Mouse (Mus musculus) C2C12 (cell line): ENCODE data around the gene Slc43a1. TPM values are rescaled to one million over a fixed set of nuclear protein-coding genes. Genes with fewer than 3 reads are reported as not detected.
"Not testable (repeated sequence)": the region's sequence is repeated elsewhere in the genome, so short reads cannot be mapped to it uniquely, and the experiment has no call there.

ENCODE experiments used
- H3K27me3 ChIP-seq: one replicate; pipeline ENCODE4 v1.6.1; 2011; ENCODE audit not compliant: control insufficient read depth, insufficient read depth, insufficient read length
- H3K36me3 ChIP-seq: one replicate; pipeline ENCODE4 v1.6.1; 2011; ENCODE audit not compliant: control insufficient read depth, insufficient read depth
- H3K4me3 ChIP-seq: one replicate; pipeline ENCODE4 v1.5.1; 2011; ENCODE audit warnings: mild to moderate bottlenecking, control low read depth; ENCODE audit not compliant: poor library complexity, insufficient read depth, severe bottlenecking
- H3K79me2 ChIP-seq: one replicate; pipeline ENCODE4 v1.6.1; 2011; ENCODE audit not compliant: control insufficient read depth, insufficient read depth
- H3K79me3 ChIP-seq: one replicate; pipeline ENCODE4 v1.6.1; 2011; ENCODE audit warnings: low read depth, control low read depth
- H3ac ChIP-seq: one replicate; pipeline ENCODE3; 2011; ENCODE audit warnings: low read depth; ENCODE audit not compliant: control insufficient read depth, insufficient read length
- CEBPB ChIP-seq: IDR thresholded peaks from one replicate; pipeline ENCODE4 v1.6.1; 2011; ENCODE audit warnings: low read depth, mild to moderate bottlenecking, control low read depth, moderate library complexity
- CTCF ChIP-seq: IDR thresholded peaks from one replicate; pipeline ENCODE4 v1.5.1; 2011; ENCODE audit not compliant: control insufficient read depth, insufficient read depth, insufficient read length
- FOSL1 ChIP-seq: IDR thresholded peaks from one replicate; pipeline ENCODE4 v1.8.0; 2011; ENCODE audit warnings: mild to moderate bottlenecking, low read length; ENCODE audit not compliant: poor library complexity, insufficient read depth, severe bottlenecking
- MAX ChIP-seq: IDR thresholded peaks from one replicate; pipeline ENCODE4 v1.6.1; 2011; ENCODE audit warnings: mild to moderate bottlenecking, control low read depth
- MYOD1 ChIP-seq: IDR thresholded peaks from one replicate; pipeline ENCODE4 v1.6.1; 2011; ENCODE audit warnings: low read depth; ENCODE audit not compliant: control insufficient read depth, insufficient read length
- MYOG ChIP-seq: IDR thresholded peaks from one replicate; pipeline ENCODE4 v1.6.1; 2011; ENCODE audit not compliant: control insufficient read depth, insufficient read length; ENCODE audit errors: extremely low read depth
- USF1 ChIP-seq: IDR thresholded peaks from one replicate; pipeline ENCODE4 v1.6.1; 2011; ENCODE audit warnings: low read depth, mild to moderate bottlenecking, control low read depth, moderate library complexity
- polyA plus RNA-seq: library from polyadenylated mRNA; unstranded; fragments of >200 nt; fragmentation: generic; extraction: Trizol; gene quantifications from one replicate; pipeline ENCODE4 v1.2.1, GENCODE M21; 2012; ENCODE audit warnings: missing spikeins

Gene Slc43a1
- polyA plus RNA-seq, 1 experiment, result 6.6 TPM

GRCm38 (mm10) chr2:84889316-84890044, 50.8 kb downstream of the Slc43a1 start:
- Histone ChIP-seq H3K36me3 (no peaks in the 10 kb centered on the region), H3K79me2 (no peaks in the 10 kb centered on the region), H3ac (no peak overlapping the region), H3K79me3 (no peaks in the 10 kb centered on the region), H3K4me3 (no peak overlapping the region), H3K27me3 (peaks cover 45% of the 10 kb centered on the region)
- TF ChIP-seq CEBPB, result no peak
- TF ChIP-seq USF1, result no peak
- TF ChIP-seq MYOD1, result no peak
- TF ChIP-seq MYOG, result no peak
- no peak for TF ChIP-seq FOSL1
- no peak for TF ChIP-seq MAX
- TF ChIP-seq CTCF, result no peak

GRCm38 (mm10) chr2:84890045-84890340, 51.3 kb downstream of the Slc43a1 start:
- Histone ChIP-seq H3K4me3 (no peak overlapping the region), H3K79me3 (no peaks in the 10 kb centered on the region), H3K27me3 (peaks cover 45% of the 10 kb centered on the region), H3K79me2 (no peaks in the 10 kb centered on the region), H3ac (no peak overlapping the region), H3K36me3 (no peaks in the 10 kb centered on the region)
- TF ChIP-seq MYOD1, result no peak
- peak; percentile 58 for TF ChIP-seq CTCF
- TF ChIP-seq MYOG, result no peak

GRCm38 (mm10) chr2:84893359-84893758, 54.7 kb downstream of the Slc43a1 start:
- Histone ChIP-seq H3K27me3 (peaks cover 18% of the 10 kb centered on the region), H3K79me2 (no peaks in the 10 kb centered on the region), H3K36me3 (no peaks in the 10 kb centered on the region), H3K79me3 (no peaks in the 10 kb centered on the region), H3K4me3 (no peak overlapping the region), H3ac (no peak overlapping the region)
- TF ChIP-seq USF1 (no peak), CEBPB (no peak), MAX (no peak), MYOG (no peak), CTCF (no peak), MYOD1 (no peak), FOSL1 (no peak)

GRCm38 (mm10) chr2:84895495-84896198, 57.0 kb downstream of the Slc43a1 start:
- H3ac ChIP-seq, result no peak overlapping the region
- no peak overlapping the region for H3K4me3 ChIP-seq
- no peaks in the 10 kb centered on the region for H3K79me3 ChIP-seq
- H3K79me2 ChIP-seq, result no peaks in the 10 kb centered on the region
- no peaks in the 10 kb centered on the region for H3K36me3 ChIP-seq
- no peak for TF ChIP-seq MAX
- no peak for TF ChIP-seq FOSL1
- TF ChIP-seq MYOD1, result no peak
- no peak for TF ChIP-seq USF1
- no peak for TF ChIP-seq CEBPB
- TF ChIP-seq MYOG, result no peak
- no peak for TF ChIP-seq CTCF
- peaks cover 17% of the 10 kb centered on the region for H3K27me3 ChIP-seq

GRCm38 (mm10) chr2:84896686-84897085, 58.0 kb downstream of the Slc43a1 start:
- H3K79me2 ChIP-seq, H3K79me3 ChIP-seq, H3K36me3 ChIP-seq, H3ac ChIP-seq, H3K4me3 ChIP-seq: not testable (repeated sequence)
- peaks cover 11% of the 10 kb centered on the region for H3K27me3 ChIP-seq

GRCm38 (mm10) chr2:84912722-84913121, 74.1 kb downstream of the Slc43a1 start:
- Histone ChIP-seq H3K27me3 (no peaks in the 10 kb centered on the region), H3K4me3 (no peak overlapping the region), H3K36me3 (no peaks in the 10 kb centered on the region), H3K79me3 (no peaks in the 10 kb centered on the region), H3K79me2 (no peaks in the 10 kb centered on the region), H3ac (no peak overlapping the region)
- TF ChIP-seq USF1, result no peak

Other genes with a start within 250 kb of the Slc43a1 start
- 79.9 TPM for gene Ctnnd1, start 188.1 kb upstream of the Slc43a1 start, polyA plus RNA-seq
- gene Btbd18, start 179.8 kb upstream of the Slc43a1 start, polyA plus RNA-seq, result 0.08 TPM
- gene Selenoh, start 168.1 kb upstream of the Slc43a1 start, polyA plus RNA-seq, result 355 TPM
- gene Gm28635, start 160.8 kb upstream of the Slc43a1 start, polyA plus RNA-seq, result not detected
- 20.4 TPM for gene Med19, start 160.4 kb upstream of the Slc43a1 start, polyA plus RNA-seq
- 90.0 TPM for gene Tmx2, start 159.7 kb upstream of the Slc43a1 start, polyA plus RNA-seq
- 35.4 TPM for gene Zdhhc5, start 123.7 kb upstream of the Slc43a1 start, polyA plus RNA-seq
- 13.9 TPM for gene Clp1, start 111.5 kb upstream of the Slc43a1 start, polyA plus RNA-seq
- 0.35 TPM for gene Ypel4, start 104.8 kb upstream of the Slc43a1 start, polyA plus RNA-seq
- 4.4 TPM for gene Gm19426, start 95.2 kb upstream of the Slc43a1 start, polyA plus RNA-seq
- 0.15 TPM for gene Serping1, start 63.4 kb upstream of the Slc43a1 start, polyA plus RNA-seq
- 16.2 TPM for gene Ube2l6, start 40.0 kb upstream of the Slc43a1 start, polyA plus RNA-seq
- gene Smtnl1, start 16.2 kb upstream of the Slc43a1 start, polyA plus RNA-seq, result 0.06 TPM
- 108 TPM for gene Timm10, start 11.9 kb upstream of the Slc43a1 start, polyA plus RNA-seq
- 0.18 TPM for gene Rtn4rl2, start 47.9 kb downstream of the Slc43a1 start, polyA plus RNA-seq
- 10.5 TPM for gene Slc43a3, start 97.7 kb downstream of the Slc43a1 start, polyA plus RNA-seq
- gene Prg2, start 141.6 kb downstream of the Slc43a1 start, polyA plus RNA-seq, result not detected
- not detected for gene Prg3, start 149.4 kb downstream of the Slc43a1 start, polyA plus RNA-seq
- gene Ssrp1, start 198.4 kb downstream of the Slc43a1 start, polyA plus RNA-seq, result 195 TPM
- gene P2rx3, start 198.6 kb downstream of the Slc43a1 start, polyA plus RNA-seq, result 0.30 TPM
- 58.6 TPM for gene Tnks1bp1, start 209.2 kb downstream of the Slc43a1 start, polyA plus RNA-seq